Mouse (Mus musculus): ENCODE data around the gene Kank1. TPM values are rescaled to one million over a fixed set of nuclear protein-coding genes. Genes with fewer than 3 reads are reported as not detected.
"Not testable (repeated sequence)": the region's sequence is repeated elsewhere in the genome, so short reads cannot be mapped to it uniquely, and the experiment has no call there.

Gene Kank1
- total and polyA plus RNA-seq, 2 experiments = 31.7 to 33.6 TPM

GRCm38 (mm10) chr19:25475806-25476205 is 239.0 kb downstream of the Kank1 start:
- peak; percentile 61 for TF ChIP-seq CTCF (IDR thresholded peaks at IDR 0.05; ENCODE audit: low read depth, low read length)
- not testable (repeated sequence) for DNase-seq (ENCODE audit: extremely low read depth, low read depth, low spot score); H3K27me3 ChIP-seq (ENCODE audit: control insufficient read depth, insufficient read depth, low read length); H3K4me3 ChIP-seq (ENCODE audit: insufficient read depth, low read depth, low read length); H3K79me2 ChIP-seq (ENCODE audit: control insufficient read depth, insufficient read depth, low read length); H3K4me1 ChIP-seq (ENCODE audit: control insufficient read depth, insufficient read depth, low read length); H3K36me3 ChIP-seq (ENCODE audit: control insufficient read depth, insufficient read depth, low read length); H3K27ac ChIP-seq (replicated peaks; ENCODE audit: insufficient read depth, low read depth, low read length); H3K9ac ChIP-seq (ENCODE audit: low read depth, low read length)
- 64% methylated on average over 4 of the region's 4 CpGs for WGBS

GRCm38 (mm10) chr19:25479152-25479669 is 242.4 kb downstream of the Kank1 start:
- Histone ChIP-seq H3K36me3 (ENCODE audit: control insufficient read depth, insufficient read depth, low read length) (no peaks in the 10 kb centered on the region), H3K27me3 (ENCODE audit: control insufficient read depth, insufficient read depth, low read length) (no peaks in the 10 kb centered on the region), H3K79me2 (ENCODE audit: control insufficient read depth, insufficient read depth, low read length) (no peaks in the 10 kb centered on the region), H3K27ac (replicated peaks; ENCODE audit: insufficient read depth, low read depth, low read length) (no peak overlapping the region), H3K4me3 (ENCODE audit: insufficient read depth, low read depth, low read length) (no peak overlapping the region), H3K9ac (ENCODE audit: low read depth, low read length) (no peak overlapping the region), H3K4me1 (ENCODE audit: control insufficient read depth, insufficient read depth, low read length) (peaks cover 2% of the 10 kb centered on the region; the same call in 1 of the 2 replicates)
- no peak for DNase-seq (ENCODE audit: extremely low read depth, low read depth, low spot score)
- 95% methylated on average over 5 of the region's 5 CpGs for WGBS
- no peak for TF ChIP-seq POLR2A (IDR thresholded peaks at IDR 0.05; ENCODE audit: extremely low read depth, insufficient read depth, low read length)
- no peak for TF ChIP-seq CTCF (IDR thresholded peaks at IDR 0.05; ENCODE audit: low read depth, low read length)

- no peaks in the 10 kb centered on the region for H3K36me3 ChIP-seq (ENCODE audit: control insufficient read depth, insufficient read depth, low read length)
- TF ChIP-seq CTCF (IDR thresholded peaks at IDR 0.05; ENCODE audit: low read depth, low read length) (no peak), POLR2A (IDR thresholded peaks at IDR 0.05; ENCODE audit: extremely low read depth, insufficient read depth, low read length) (no peak)
- no peak overlapping the region for H3K27ac ChIP-seq (replicated peaks; ENCODE audit: insufficient read depth, low read depth, low read length)
- H3K27me3 ChIP-seq (ENCODE audit: control insufficient read depth, insufficient read depth, low read length) = no peaks in the 10 kb centered on the region
- peak; percentile 61 for DNase-seq (ENCODE audit: extremely low read depth, low read depth, low spot score)
- no peaks in the 10 kb centered on the region for H3K79me2 ChIP-seq (ENCODE audit: control insufficient read depth, insufficient read depth, low read length)
- 35% methylated on average over 6 of the region's 6 CpGs for WGBS
- no peak overlapping the region for H3K9ac ChIP-seq (ENCODE audit: low read depth, low read length)
- no peak overlapping the region for H3K4me3 ChIP-seq (ENCODE audit: insufficient read depth, low read depth, low read length)
- H3K4me1 ChIP-seq (ENCODE audit: control insufficient read depth, insufficient read depth, low read length) = peaks cover 2% of the 10 kb centered on the region; the same call in 1 of the 2 replicates
Observed at GRCm38 (mm10) chr19:25480820-25481219, 244.0 kb downstream of the Kank1 start.

Other genes starting within 250 kb of the Kank1 start
- gene Dock8, start 237.4 kb upstream of the Kank1 start, total RNA-seq (2014; rRNA removed) = 8.9 and 10.9 TPM in 2 replicates
- gene Dock8, start 237.4 kb upstream of the Kank1 start, polyA plus RNA-seq (2012; rRNA removed) = 9.7 and 10.8 TPM in 2 replicates